8 mouse cellular contexts compared by ENCODE assay signal in the genomic region with DNA sequence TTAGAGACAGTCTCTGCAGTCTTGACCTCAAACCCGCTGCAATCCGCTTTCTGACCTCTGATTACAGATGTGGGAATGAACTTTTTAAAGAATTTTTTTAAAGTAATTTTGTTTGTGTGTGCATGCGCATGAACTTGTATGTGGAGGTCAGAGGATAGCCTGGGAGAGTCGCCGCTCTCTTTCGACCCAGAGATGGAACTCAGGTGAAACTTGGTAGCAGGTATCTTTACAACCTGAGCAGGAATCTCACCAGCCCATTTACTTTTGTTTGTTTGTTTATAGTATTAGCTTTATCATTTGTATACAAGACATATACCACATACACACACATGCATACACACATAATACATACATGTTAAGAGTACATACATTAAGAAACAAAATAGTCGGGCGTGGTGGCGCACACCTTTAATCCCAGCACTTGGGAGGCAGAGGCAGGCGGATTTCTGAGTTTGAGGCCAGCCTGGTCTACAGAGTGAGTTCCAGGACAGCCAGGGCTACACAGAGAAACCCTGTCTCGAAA. TPM values are rescaled to one million over a fixed set of nuclear protein-coding genes. Genes with fewer than 3 reads are reported as not detected.
DNase-seq lines count a peak whose midpoint lies in the region; ATAC-seq and TF ChIP-seq lines count a peak whose summit lies in the region.

No protein-coding gene starts in this region.

- TF ChIP-seq CTCF in gastrocnemius, adult 2 months (IDR thresholded peaks at IDR 0.05) = no peak
- TF ChIP-seq CTCF in spleen, adult 2 months (IDR thresholded peaks at IDR 0.05; ENCODE audit: extremely low read depth, insufficient read depth, insufficient read length, insufficient replicate concordance) = no peak

- H3K4me2 ChIP-seq in liver, embryonic 13.5 days = peak overlapping the region; percentile 91

- TF ChIP-seq POLR2A in spleen, adult 2 months (IDR thresholded peaks at IDR 0.05; ENCODE audit: low read depth, low read length) = no peak

- 57% methylated on average over 11 of the region's 11 CpGs for WGBS in spleen, adult 2 months
- 44% methylated on average over 11 of the region's 11 CpGs for WGBS in liver, embryonic 13.5 days (ENCODE audit: insufficient replicate concordance)

- H3K9ac ChIP-seq in liver, embryonic 13.5 days = peak overlapping the region; percentile 88

- peak overlapping the region; percentile 91 for H3K27ac ChIP-seq in gastrocnemius, adult 2 months
- no peak overlapping the region for H3K27ac ChIP-seq in spleen, adult 2 months (ENCODE audit: insufficient read depth, low read length)
- H3K27ac ChIP-seq in liver, embryonic 13.5 days = no peak overlapping the region

- intact Hi-C loops in gastrocnemius, adult 2 months (cut with DNase I) = loop anchor here (2.0 kb wide), 1 partner anchor 37 kb away; no protein-coding TSS in a partner anchor

- no peak for ATAC-seq in liver, embryonic 13.5 days (ENCODE audit: low read depth)

- H3K4me1 ChIP-seq in spleen, adult 2 months (ENCODE audit: control insufficient read depth, insufficient read depth, insufficient read length) = no peaks in the 10 kb centered on the region; the same call in 1 of the 2 replicates
- peaks cover 19% of the 10 kb centered on the region for H3K4me1 ChIP-seq in liver, embryonic 13.5 days (replicated peaks)

- no peaks in the 10 kb centered on the region for H3K27me3 ChIP-seq in spleen, adult 2 months (ENCODE audit: control insufficient read depth, insufficient read depth, low read length)
- H3K27me3 ChIP-seq in liver, embryonic 13.5 days = no peaks in the 10 kb centered on the region

- H3K36me3 ChIP-seq in spleen, adult 2 months (ENCODE audit: control insufficient read depth, insufficient read depth, low read length) = peaks cover 2% of the 10 kb centered on the region; the same call in 1 of the 2 replicates
- peaks cover 15% of the 10 kb centered on the region for H3K36me3 ChIP-seq in liver, embryonic 13.5 days

- H3K9me3 ChIP-seq in liver, embryonic 13.5 days (replicated peaks) = 0 out of 2 replicates have a peak, but pooled peaks cover 2% of the 10 kb centered on the region

- peak overlapping the region; percentile 99 for H3K4me3 ChIP-seq in gastrocnemius, adult 2 months
- peak overlapping the region; percentile 84 for H3K4me3 ChIP-seq in spleen, adult 2 months (ENCODE audit: extremely low read depth, insufficient read depth, insufficient read length)
- peak overlapping the region; percentile 89 for H3K4me3 ChIP-seq in liver, embryonic 13.5 days (replicated peaks)

- no peak for DNase-seq in gastrocnemius, adult 2 months
- DNase-seq in gastrocnemius, postnatal 25 days = no peak
- DNase-seq in spleen, adult 2 months (ENCODE audit: low read depth in 1 of 2, low spot score in 2 of 2) = no peak
- DNase-seq in spleen, postnatal 4 days (ENCODE audit: low spot score in 2 of 2) = no peak
- DNase-seq in liver, embryonic 13.5 days = no peak
- DNase-seq in cerebellum, adult 9-11 months = no peak
- DNase-seq in adrenal gland, postnatal 4 days (ENCODE audit: low spot score in 2 of 2) = no peak
- DNase-seq in layer of hippocampus, adult 18-20 months (ENCODE audit: low spot score in 2 of 2) = no peak

RNA-seq across cellular contexts. Expression of gene Mrps22, which starts 0.4 kb away (rescaled TPM):
- total RNA-seq in gastrocnemius, adult 2 months (2021) = 10 to 100 TPM; 21.1 to 29.6 TPM
- total RNA-seq in gastrocnemius, postnatal 25 days (2021) = 10 to 100 TPM; 24.8 to 26.3 TPM
- polyA plus RNA-seq in spleen, adult 2 months (2012; rRNA removed) = 6.4 and 8.7 TPM in 2 replicates
- polyA plus RNA-seq in liver, embryonic 13.5 days (2015; fragmentation: Nextera tagmentation; extraction: Ambion mirVana) = 61.1 and 73.8 TPM in 2 replicates
- 10 to 100 TPM; 48.5 to 56.7 TPM for total RNA-seq in adrenal gland, postnatal 4 days (2021)
- 10 to 100 TPM; 29.6 to 35.2 TPM for total RNA-seq in layer of hippocampus, adult 18-20 months (2021)

RNA-seq across cellular contexts. Expression of gene Copb2, which starts 38.4 kb away (rescaled TPM):
- total RNA-seq in gastrocnemius, adult 2 months (2021) = 10 to 100 TPM; 71.4 to 72.2 TPM
- total RNA-seq in gastrocnemius, postnatal 25 days (2021) = 10 to 100 TPM; 58.4 to 61.4 TPM
- 13.3 and 15.7 TPM in 2 replicates for polyA plus RNA-seq in spleen, adult 2 months (2012; rRNA removed)
- polyA plus RNA-seq in liver, embryonic 13.5 days (2015; fragmentation: Nextera tagmentation; extraction: Ambion mirVana) = 77.7 and 94.8 TPM in 2 replicates
- total RNA-seq in adrenal gland, postnatal 4 days (2021) = 100 to 1,000 TPM; 131 to 141 TPM
- total RNA-seq in layer of hippocampus, adult 18-20 months (2021) = 10 to 100 TPM; 88.7 to 91.7 TPM
